Mouse (Mus musculus): ENCODE data around the gene Zic4. TPM values are rescaled to one million over a fixed set of nuclear protein-coding genes. Genes with fewer than 3 reads are reported as not detected.

Zic4 gene
- polyA plus RNA-seq, 1 experiment from 2014 or later: not detected

GRCm38 (mm10) chr9:91366226-91366998 lies 4.2 kb downstream of the Zic4 start:
- Histone ChIP-seq H3K27ac (no peak overlapping the region), H3K9ac (ENCODE audit: low read depth, low read length) (no peak overlapping the region), H3K36me3 (ENCODE audit: insufficient read depth, low read length) (no peaks in the 10 kb centered on the region), H3K9me3 (replicated peaks; ENCODE audit: low read length) (no peaks in the 10 kb centered on the region), H3K27me3 (ENCODE audit: insufficient read depth, low read length) (peaks cover 85% of the 10 kb centered on the region), H3K4me3 (replicated peaks; ENCODE audit: low read depth, low read length) (no peak overlapping the region; the same call in 1 of the 2 replicates), H3K4me1 (replicated peaks; ENCODE audit: insufficient read depth, low read length) (peaks cover 5% of the 10 kb centered on the region; the same call in 1 of the 2 replicates), H3K4me2 (ENCODE audit: low read length) (no peak overlapping the region)
- 2% methylated on average over 18 of the region's 18 CpGs for WGBS
- ATAC-seq (replicated peaks; ENCODE audit: low FRiP score, low read depth) (no peak), DNase-seq (ENCODE audit: low spot score) (no peak)
- no peak for TF ChIP-seq CTCF (IDR thresholded peaks at IDR 0.05; ENCODE audit: low read depth)

GRCm38 (mm10) chr9:91366999-91367811 lies 5.0 kb downstream of the Zic4 start:
- H3K36me3 ChIP-seq (ENCODE audit: insufficient read depth, low read length): no peaks in the 10 kb centered on the region
- TF ChIP-seq CTCF (IDR thresholded peaks at IDR 0.05; ENCODE audit: low read depth): no peak
- H3K4me3 ChIP-seq (replicated peaks; ENCODE audit: low read depth, low read length): no peak overlapping the region
- peaks cover 87% of the 10 kb centered on the region for H3K27me3 ChIP-seq (ENCODE audit: insufficient read depth, low read length)
- ATAC-seq (replicated peaks; ENCODE audit: low FRiP score, low read depth): no peak
- H3K27ac ChIP-seq: no peak overlapping the region
- peaks cover 5% of the 10 kb centered on the region; the same call in 1 of the 2 replicates for H3K4me1 ChIP-seq (replicated peaks; ENCODE audit: insufficient read depth, low read length)
- H3K9ac ChIP-seq (ENCODE audit: low read depth, low read length): no peak overlapping the region
- WGBS: 1% methylated on average over 30 of the region's 30 CpGs
- no peak for DNase-seq (ENCODE audit: low spot score)
- H3K9me3 ChIP-seq (replicated peaks; ENCODE audit: low read length): no peaks in the 10 kb centered on the region
- no peak overlapping the region for H3K4me2 ChIP-seq (ENCODE audit: low read length)

- ATAC-seq (replicated peaks; ENCODE audit: low FRiP score, low read depth): no peak
These were observed 5.9 kb downstream of the Zic4 start for GRCm38 (mm10) chr9:91368150-91368549.

GRCm38 (mm10) chr9:91368946-91369292 lies 6.7 kb downstream of the Zic4 start:
- Histone ChIP-seq H3K27ac (no peak overlapping the region), H3K9me3 (replicated peaks; ENCODE audit: low read length) (no peaks in the 10 kb centered on the region), H3K4me1 (replicated peaks; ENCODE audit: insufficient read depth, low read length) (peaks cover 5% of the 10 kb centered on the region; the same call in 1 of the 2 replicates), H3K36me3 (ENCODE audit: insufficient read depth, low read length) (no peaks in the 10 kb centered on the region), H3K4me3 (replicated peaks; ENCODE audit: low read depth, low read length) (no peak overlapping the region), H3K9ac (ENCODE audit: low read depth, low read length) (no peak overlapping the region), H3K4me2 (ENCODE audit: low read length) (no peak overlapping the region), H3K27me3 (ENCODE audit: insufficient read depth, low read length) (peaks cover 88% of the 10 kb centered on the region)
- DNase-seq (ENCODE audit: low spot score) (no peak), ATAC-seq (replicated peaks; ENCODE audit: low FRiP score, low read depth) (no peak)
- WGBS: 4% methylated on average over 13 of the region's 13 CpGs
- no peak for TF ChIP-seq CTCF (IDR thresholded peaks at IDR 0.05; ENCODE audit: low read depth)

More at GRCm38 (mm10) chr9:91368150-91368549, 5.9 kb downstream of the Zic4 start:
- Histone ChIP-seq H3K9ac (ENCODE audit: low read depth, low read length) (no peak overlapping the region), H3K27me3 (ENCODE audit: insufficient read depth, low read length) (peaks cover 87% of the 10 kb centered on the region), H3K4me1 (replicated peaks; ENCODE audit: insufficient read depth, low read length) (peaks cover 5% of the 10 kb centered on the region; the same call in 1 of the 2 replicates), H3K4me3 (replicated peaks; ENCODE audit: low read depth, low read length) (no peak overlapping the region), H3K4me2 (ENCODE audit: low read length) (no peak overlapping the region), H3K27ac (no peak overlapping the region), H3K36me3 (ENCODE audit: insufficient read depth, low read length) (no peaks in the 10 kb centered on the region), H3K9me3 (replicated peaks; ENCODE audit: low read length) (no peaks in the 10 kb centered on the region)
- no peak for TF ChIP-seq CTCF (IDR thresholded peaks at IDR 0.05; ENCODE audit: low read depth)
- DNase-seq (ENCODE audit: low spot score): no peak
- 7% methylated on average over 3 of the region's 3 CpGs for WGBS

- WGBS: 1% methylated on average over 26 of the region's 26 CpGs
- Histone ChIP-seq H3K4me3 (replicated peaks; ENCODE audit: low read depth, low read length) (no peak overlapping the region), H3K27ac (no peak overlapping the region), H3K9ac (ENCODE audit: low read depth, low read length) (no peak overlapping the region), H3K9me3 (replicated peaks; ENCODE audit: low read length) (no peaks in the 10 kb centered on the region), H3K4me1 (replicated peaks; ENCODE audit: insufficient read depth, low read length) (peaks cover 2% of the 10 kb centered on the region; the same call in 1 of the 2 replicates), H3K36me3 (ENCODE audit: insufficient read depth, low read length) (no peaks in the 10 kb centered on the region), H3K4me2 (ENCODE audit: low read length) (no peak overlapping the region), H3K27me3 (ENCODE audit: insufficient read depth, low read length) (peaks cover 86% of the 10 kb centered on the region)
- ATAC-seq (replicated peaks; ENCODE audit: low FRiP score, low read depth): no peak
- DNase-seq (ENCODE audit: low spot score): no peak
- no peak for TF ChIP-seq CTCF (IDR thresholded peaks at IDR 0.05; ENCODE audit: low read depth)
These were observed 7.2 kb downstream of the Zic4 start for GRCm38 (mm10) chr9:91369293-91369991.

GRCm38 (mm10) chr9:91370191-91370708 lies 8.0 kb downstream of the Zic4 start:
- no peak for DNase-seq (ENCODE audit: low spot score)
- WGBS: 11% methylated on average over 6 of the region's 6 CpGs

More at GRCm38 (mm10) chr9:91370191-91370708, 8.0 kb downstream of the Zic4 start:
- ATAC-seq (replicated peaks; ENCODE audit: low FRiP score, low read depth): no peak
- Histone ChIP-seq H3K27ac (no peak overlapping the region), H3K4me1 (replicated peaks; ENCODE audit: insufficient read depth, low read length) (no peaks in the 10 kb centered on the region), H3K9ac (ENCODE audit: low read depth, low read length) (no peak overlapping the region), H3K27me3 (ENCODE audit: insufficient read depth, low read length) (peaks cover 86% of the 10 kb centered on the region), H3K4me3 (replicated peaks; ENCODE audit: low read depth, low read length) (no peak overlapping the region), H3K36me3 (ENCODE audit: insufficient read depth, low read length) (no peaks in the 10 kb centered on the region), H3K9me3 (replicated peaks; ENCODE audit: low read length) (no peaks in the 10 kb centered on the region), H3K4me2 (ENCODE audit: low read length) (no peak overlapping the region)
- no peak for TF ChIP-seq CTCF (IDR thresholded peaks at IDR 0.05; ENCODE audit: low read depth)
